Mouse (Mus musculus) heart, adult 2 months (tissue): ENCODE results near the gene Sema3c. TPM values are rescaled to one million over a fixed set of nuclear protein-coding genes. Genes with fewer than 3 reads are reported as not detected.

Experiments used
- DNase-seq, 2 experiments: peaks; one replicate each; pipeline ENCODE4 v3.0.0; 2021
- H3K27ac ChIP-seq: fragments of 200-600 bp; 2 replicates; pipeline ENCODE4 v1.8.1; 2022
- H3K27me3 ChIP-seq: fragments of 200-500 bp; 2 replicates; pipeline ENCODE4 v1.6.1; 2012; ENCODE audit warnings: mild to moderate bottlenecking, low read length, inconsistent platforms, mixed read lengths; ENCODE audit not compliant: control insufficient read depth, insufficient read depth
- H3K36me3 ChIP-seq: fragments of 200-500 bp; 2 replicates; pipeline ENCODE4 v1.6.1; 2012; ENCODE audit warnings: low read length, inconsistent platforms; ENCODE audit not compliant: control insufficient read depth, insufficient read depth
- H3K4me1 ChIP-seq: fragments of 200-500 bp; 2 replicates; pipeline ENCODE4 v1.6.1; 2011; ENCODE audit warnings: low read length; ENCODE audit not compliant: control insufficient read depth, insufficient read depth
- H3K4me3 ChIP-seq: fragments of 200-600 bp; 2 replicates; pipeline ENCODE4 v1.8.1; 2022
- H3K79me2 ChIP-seq: fragments of 200-500 bp; replicated peaks from 2 replicates; pipeline ENCODE4 v1.6.1; 2012; ENCODE audit warnings: mild to moderate bottlenecking, inconsistent platforms, low read length, moderate library complexity, mixed read lengths; ENCODE audit not compliant: control insufficient read depth, insufficient read depth
- H3K9ac ChIP-seq: fragments of 200-500 bp; 2 replicates; pipeline ENCODE4 v1.6.1; 2012; ENCODE audit warnings: low read depth, mild to moderate bottlenecking, control low read depth, inconsistent platforms, low read length, mixed read lengths
- EP300 ChIP-seq: fragments of 200-500 bp; IDR thresholded peaks from 2 replicates; pipeline ENCODE4 v1.6.1; 2011; ENCODE audit warnings: low read depth, low read length, control low read depth; ENCODE audit not compliant: insufficient read depth
- POLR2A ChIP-seq: fragments of 200-500 bp; IDR thresholded peaks from 2 replicates; pipeline ENCODE4 v1.6.1; 2011; ENCODE audit warnings: mild to moderate bottlenecking, low read depth, low read length, control low read depth; ENCODE audit not compliant: insufficient read depth
- WGBS: fragments of 180-500 bp; shearing (Covaris S2); methylation state at CpG from one replicate; pipeline ENCODE4 v1.1.7; 2018; 5-methylcytosine and 5-hydroxymethylcytosine counted together
- intact Hi-C: fragments of 180-260 bp; cut with DNase I; formaldehyde crosslinking; loops from one replicate; pipeline ENCODE4 v1.15.1; 2025
- polyA plus RNA-seq: library from polyadenylated mRNA; depleted of rRNA; stranded (reverse); fragments of >200 nt; gene quantifications from 2 replicates; pipeline ENCODE4 v1.2.3, GENCODE M21; 2012; rRNA removed
- total RNA-seq, 2 experiments: library from RNA; stranded (reverse); gene quantifications; 2 replicates each; pipeline ENCODE4 v1.2.3; 2021

Gene Sema3c
- total and polyA plus RNA-seq, 3 experiments: 3.9 to 14.3 (median 14.0) TPM

- H3K4me3 ChIP-seq: no peak overlapping the region
- no peaks in the 10 kb centered on the region for H3K27me3 ChIP-seq
- no peak for TF ChIP-seq POLR2A
- H3K79me2 ChIP-seq: no peaks in the 10 kb centered on the region
- H3K9ac ChIP-seq: no peak overlapping the region
- no peaks in the 10 kb centered on the region for H3K4me1 ChIP-seq
- H3K27ac ChIP-seq: no peak overlapping the region
- 61% methylated on average over 2 of the region's 2 CpGs for WGBS
- no peaks in the 10 kb centered on the region for H3K36me3 ChIP-seq
- no peak for DNase-seq
- intact Hi-C loops: loop anchor here (5.0 kb wide), 1 partner anchor 272 kb away; no protein-coding TSS in a partner anchor
Observed at GRCm38 (mm10) chr5:17770328-17770727, 196.2 kb downstream of the Sema3c start.

- Histone ChIP-seq H3K79me2 (no peaks in the 10 kb centered on the region), H3K4me1 (no peaks in the 10 kb centered on the region), H3K9ac (no peak overlapping the region), H3K27ac (no peak overlapping the region), H3K36me3 (peaks cover 7% of the 10 kb centered on the region), H3K27me3 (no peaks in the 10 kb centered on the region), H3K4me3 (no peak overlapping the region)
- 90% methylated on average over 6 of the region's 6 CpGs for WGBS
- peak; percentile 4 to 28 for DNase-seq
- intact Hi-C loops: no loop called here
- no peak for TF ChIP-seq EP300
Observed at GRCm38 (mm10) chr5:17776571-17776970, 202.5 kb downstream of the Sema3c start.

Other genes starting within 250 kb of the Sema3c start
- not detected for gene Speer4f2, start 201.1 kb upstream of the Sema3c start, total RNA-seq
- gene Speer4f2, start 201.1 kb upstream of the Sema3c start, polyA plus RNA-seq: not detected in 2 replicates
- not detected for gene Speer4f1, start 98.2 kb upstream of the Sema3c start, total RNA-seq
- gene Speer4f1, start 98.2 kb upstream of the Sema3c start, polyA plus RNA-seq: not detected in 2 replicates